Mouse (Mus musculus) T-cell, adult 66 days (primary cell): ENCODE data around the gene Snw1. TPM values are rescaled to one million over a fixed set of nuclear protein-coding genes. Genes with fewer than 3 reads are reported as not detected.

Experiments
- total RNA-seq, 2 experiments: library from RNA; stranded (reverse); gene quantifications; 3 replicates in 1 of 2; 4 replicates in 1 of 2; pipeline ENCODE4 v1.2.4; 2023

Snw1 gene
- 10 to 100 TPM; 84.8 to 91.5 TPM for total RNA-seq

GRCm38 (mm10) chr12:87471964-87472786 is at the start of gene Snw1:
TSS of gene Snw1 (minus strand) at chr12:87472274.

GRCm38 (mm10) chr12:87514016-87514415 is 41.9 kb upstream of the Snw1 start, which contains the start of gene Gm8300:
TSS of gene Gm8300 (plus strand) at chr12:87514316.

GRCm38 (mm10) chr12:87494421-87494820 is 22.3 kb upstream of the Snw1 start, which contains the start of gene Gm5788:
TSS of gene Gm5788 (plus strand) at chr12:87494721.

GRCm38 (mm10) chr12:87443700-87444122 is 28.4 kb downstream of the Snw1 start, which contains the start of the genes Slirp and Alkbh1:
TSS of gene Slirp (plus strand) at chr12:87443896.
TSS of gene Alkbh1 (minus strand) at chr12:87444017.

Other genes with a start within 250 kb of the Snw1 start
- gene Noxred1, start 233.5 kb downstream of the Snw1 start, total RNA-seq, result under 1 TPM; 0.67 to 0.95 TPM
- 10 to 100 TPM; 21.2 to 25.7 TPM for gene Vipas39, start 206.0 kb downstream of the Snw1 start, total RNA-seq
- gene Ahsa1, start 205.8 kb downstream of the Snw1 start, total RNA-seq, result 100 to 1,000 TPM; 106 to 119 TPM
- not detected for gene Ism2, start 172.6 kb downstream of the Snw1 start, total RNA-seq
- gene Sptlc2, start 83.9 kb downstream of the Snw1 start, total RNA-seq, result 10 to 100 TPM; 71.9 to 81.9 TPM
- 10 to 100 TPM; 39.2 to 44.1 TPM for gene Slirp, start 28.4 kb downstream of the Snw1 start, total RNA-seq
- gene Alkbh1, start 28.3 kb downstream of the Snw1 start, total RNA-seq, result 10 to 100 TPM; 84.7 to 87.6 TPM
- not detected for gene Gm5788, start 22.4 kb upstream of the Snw1 start, total RNA-seq
- not detected for gene Gm8300, start 42.0 kb upstream of the Snw1 start, total RNA-seq
- not detected for gene Oog1, start 130.4 kb upstream of the Snw1 start, total RNA-seq
- not detected for gene Gm4027, start 146.6 kb upstream of the Snw1 start, total RNA-seq
- not detected for gene Gm16381, start 172.3 kb upstream of the Snw1 start, total RNA-seq